Mouse (Mus musculus) large intestine, adult 2 months (tissue): Measurements from ENCODE around the gene Mfsd6l. TPM values are rescaled to one million over a fixed set of nuclear protein-coding genes. Genes with fewer than 3 reads are reported as not detected.

Experiments
- DNase-seq: peaks from one replicate; pipeline ENCODE4 v3.0.0-alpha.2; 2012; ENCODE audit warnings: low read depth, low spot score
- WGBS: fragments of 180-500 bp; shearing (Covaris S2); methylation state at CpG from one replicate; pipeline ENCODE4 v1.1.7; 2018; 5-methylcytosine and 5-hydroxymethylcytosine counted together
- polyA plus RNA-seq: library from polyadenylated mRNA; depleted of rRNA; stranded (reverse); fragments of >200 nt; gene quantifications from 2 replicates; pipeline ENCODE4 v1.2.3, GENCODE M21; 2012; rRNA removed

The Mfsd6l gene
- polyA plus RNA-seq, 1 experiment, result 17.8 TPM

GRCm38 (mm10) chr11:68593247-68593646 lies 37.3 kb downstream of the Mfsd6l start:
- DNase-seq, result no peak
- WGBS, result 88% methylated on average over 3 of the region's 3 CpGs

GRCm38 (mm10) chr11:68597912-68598311 lies 41.9 kb downstream of the Mfsd6l start:
- 73% methylated on average over 2 of the region's 2 CpGs for WGBS
- no peak for DNase-seq

GRCm38 (mm10) chr11:68600551-68601021 lies 44.6 kb downstream of the Mfsd6l start:
- 55% methylated on average over 6 of the region's 6 CpGs for WGBS
- DNase-seq, result no peak

- 71% methylated on average over 9 of the region's 9 CpGs for WGBS
- DNase-seq, result no peak
Observed at GRCm38 (mm10) chr11:68601486-68601991, 45.6 kb downstream of the Mfsd6l start.

GRCm38 (mm10) chr11:68602200-68602931 lies 46.4 kb downstream of the Mfsd6l start:
- 11% methylated on average over 8 of the region's 8 CpGs for WGBS
- DNase-seq, result no peak

GRCm38 (mm10) chr11:68607046-68607445 lies 51.1 kb downstream of the Mfsd6l start:
- DNase-seq, result no peak
- WGBS, result 73% methylated on average over 2 of the region's 2 CpGs

Other genes with a start within 250 kb of the Mfsd6l start
- 14.1 and 14.4 TPM in 2 replicates for gene Ntn1, start 155.4 kb upstream of the Mfsd6l start, polyA plus RNA-seq
- 4.7 and 7.3 TPM in 2 replicates for gene Pik3r5, start 124.1 kb upstream of the Mfsd6l start, polyA plus RNA-seq
- gene Pik3r6, start 53.2 kb upstream of the Mfsd6l start, polyA plus RNA-seq, result 1.6 and 2.8 TPM in 2 replicates
- 0.10 and 0.59 TPM in 2 replicates for gene Ccdc42, start 30.8 kb downstream of the Mfsd6l start, polyA plus RNA-seq
- gene Myh10, start 135.4 kb downstream of the Mfsd6l start, polyA plus RNA-seq, result 4.8 and 5.5 TPM in 2 replicates